Mouse (Mus musculus): ENCODE measurements at regions not wholly inside any gene's neighbourhood (a gene's known extent, or its start where the extent isn't known, plus 50 kb on each side); places are given as distances from the start of the nearest gene placed in this dataset.
A peak's percentile ranks its signal among the peaks of the same experiment; 100 is the strongest.
"Not testable (repeated sequence)": the region's sequence is repeated elsewhere in the genome, so short reads cannot be mapped to it uniquely, and the experiment has no call there.

DNA sequence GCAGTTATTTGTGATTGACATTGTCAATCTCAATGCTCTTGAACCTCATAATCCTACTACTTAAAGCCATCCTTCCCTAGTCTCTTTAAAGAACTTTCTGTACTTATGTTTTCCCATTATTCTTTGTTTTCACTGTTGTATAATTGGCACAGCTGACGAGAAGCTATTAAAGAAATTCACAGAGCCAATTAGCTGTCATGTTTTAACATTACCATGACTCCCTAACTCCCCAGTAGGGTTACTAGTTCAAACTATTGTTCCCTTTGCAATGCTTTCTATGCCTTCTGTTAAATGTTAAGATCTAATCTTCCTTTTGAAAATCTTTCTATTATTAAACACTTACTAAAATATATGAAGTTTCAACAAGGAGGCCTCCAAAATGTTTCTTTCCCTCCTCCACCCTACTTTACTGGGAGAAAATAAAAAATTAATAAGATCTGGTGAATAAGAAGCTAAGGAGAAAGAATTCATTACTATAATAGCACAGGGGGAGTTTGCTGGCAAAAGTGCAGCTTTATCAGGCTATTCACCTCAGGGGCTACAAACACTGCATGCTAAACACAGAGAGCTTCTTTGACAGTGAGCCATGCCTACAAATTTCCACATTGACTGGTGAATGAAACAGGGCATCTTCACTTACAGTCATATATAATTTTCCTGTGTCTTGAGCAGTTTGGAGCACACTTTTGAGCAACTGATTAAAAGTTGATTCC, 144.4 kb upstream of the Olfm3 start:
- Histone ChIP-seq H3K4me2 (ENCODE audit: low read length) (no peak overlapping the region), H3K9me3 (ENCODE audit: control insufficient read depth, low read length) (no peaks in the 10 kb centered on the region), H3K27me3 (replicated peaks; ENCODE audit: control insufficient read depth, insufficient read depth, low read length) (no peaks in the 10 kb centered on the region), H3K9ac (ENCODE audit: low read depth, low read length) (no peak overlapping the region), H3K4me1 (ENCODE audit: control insufficient read depth, insufficient read depth, low read depth, low read length) (no peaks in the 10 kb centered on the region), H3K36me3 (ENCODE audit: control insufficient read depth, insufficient read depth, low read length) (no peaks in the 10 kb centered on the region), H3K4me3 (ENCODE audit: low read length) (no peak overlapping the region), H3K27ac (ENCODE audit: low read depth, low read length) (no peak overlapping the region)
- ATAC-seq: peak; percentile 58
- 20% methylated on average over 1 of the region's 1 CpGs for WGBS

DNA sequence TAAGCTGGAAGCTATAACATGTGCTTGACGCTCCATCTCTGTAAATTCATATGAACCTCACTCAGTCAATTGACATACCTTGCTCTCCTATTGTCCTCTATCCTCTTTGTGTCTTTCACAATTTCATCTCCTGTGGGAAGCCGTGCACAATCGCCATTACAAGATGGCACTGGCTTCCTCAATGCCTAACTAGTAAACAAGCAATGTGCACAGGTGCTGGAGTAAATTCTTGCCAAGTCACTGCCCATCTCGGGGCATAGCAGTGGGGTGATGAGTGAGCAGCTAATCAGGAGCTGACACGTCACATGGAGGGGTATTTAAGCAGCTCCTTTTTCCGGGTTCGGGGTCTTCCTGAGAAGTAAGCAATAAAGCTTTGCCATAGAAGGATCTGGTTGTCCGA, 141.5 kb upstream of the Olfm3 start:
- not testable (repeated sequence) for H3K4me1 ChIP-seq (ENCODE audit: control insufficient read depth, insufficient read depth, low read depth, low read length); H3K9me3 ChIP-seq (ENCODE audit: control insufficient read depth, low read length); ATAC-seq; H3K9ac ChIP-seq (ENCODE audit: low read depth, low read length); H3K4me2 ChIP-seq (ENCODE audit: low read length); H3K36me3 ChIP-seq (ENCODE audit: control insufficient read depth, insufficient read depth, low read length); H3K27me3 ChIP-seq (replicated peaks; ENCODE audit: control insufficient read depth, insufficient read depth, low read length); H3K4me3 ChIP-seq (ENCODE audit: low read length); H3K27ac ChIP-seq (ENCODE audit: low read depth, low read length)
- WGBS: 92% methylated on average over 8 of the region's 8 CpGs

DNA sequence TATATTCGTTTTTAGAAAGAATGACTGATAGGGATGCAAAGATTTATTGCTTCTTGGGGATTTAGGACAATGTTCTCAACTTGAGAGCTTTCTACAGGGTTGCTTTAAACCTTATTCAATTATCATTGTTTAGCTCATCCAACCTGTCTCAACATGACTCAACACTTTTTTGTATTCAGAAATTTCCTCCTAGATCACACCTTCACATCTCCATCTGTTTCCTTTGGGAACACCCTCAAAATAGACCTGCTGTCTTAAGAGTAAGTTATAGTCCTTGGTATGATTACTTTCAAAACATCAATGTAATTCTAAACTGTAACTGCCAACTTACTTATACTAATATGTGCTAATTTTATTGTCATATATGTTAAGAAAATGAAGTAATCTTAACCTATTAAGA, 114.8 kb upstream of the Olfm3 start:
- no peak overlapping the region for H3K9ac ChIP-seq (ENCODE audit: low read depth, low read length)
- no peaks in the 10 kb centered on the region for H3K36me3 ChIP-seq (ENCODE audit: control insufficient read depth, insufficient read depth, low read length)
- no peak overlapping the region for H3K4me2 ChIP-seq (ENCODE audit: low read length)
- no peaks in the 10 kb centered on the region for H3K9me3 ChIP-seq (ENCODE audit: control insufficient read depth, low read length)
- ATAC-seq: no peak
- no peak overlapping the region for H3K4me3 ChIP-seq (ENCODE audit: low read length)
- H3K27ac ChIP-seq (ENCODE audit: low read depth, low read length): no peak overlapping the region
- no peaks in the 10 kb centered on the region for H3K4me1 ChIP-seq (ENCODE audit: control insufficient read depth, insufficient read depth, low read depth, low read length)
- 33% methylated on average over 1 of the region's 1 CpGs for WGBS
- no peaks in the 10 kb centered on the region for H3K27me3 ChIP-seq (replicated peaks; ENCODE audit: control insufficient read depth, insufficient read depth, low read length)

DNA sequence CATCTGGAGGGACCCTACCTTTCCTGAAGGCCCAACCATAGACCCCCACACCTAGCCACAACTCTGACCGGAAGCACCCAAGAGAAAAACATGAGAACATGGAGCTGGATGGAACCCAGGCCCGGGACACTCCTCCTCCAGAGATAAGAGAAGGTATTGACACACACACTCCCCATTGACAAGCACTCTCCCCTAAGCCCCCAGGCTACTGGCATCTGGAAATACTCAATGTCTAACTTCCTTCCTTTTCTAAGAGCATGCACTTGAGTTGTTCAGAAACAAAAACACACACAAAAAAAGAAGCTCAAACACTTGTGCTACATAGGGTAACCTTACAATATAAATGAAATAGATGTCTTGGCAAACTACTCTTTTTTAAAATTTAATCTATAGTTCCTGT, 113.9 kb upstream of the Olfm3 start:
- Histone ChIP-seq H3K9me3 (ENCODE audit: control insufficient read depth, low read length) (no peaks in the 10 kb centered on the region), H3K4me3 (ENCODE audit: low read length) (no peak overlapping the region), H3K36me3 (ENCODE audit: control insufficient read depth, insufficient read depth, low read length) (no peaks in the 10 kb centered on the region), H3K4me1 (ENCODE audit: control insufficient read depth, insufficient read depth, low read depth, low read length) (no peaks in the 10 kb centered on the region), H3K4me2 (ENCODE audit: low read length) (no peak overlapping the region), H3K9ac (ENCODE audit: low read depth, low read length) (no peak overlapping the region), H3K27ac (ENCODE audit: low read depth, low read length) (no peak overlapping the region), H3K27me3 (replicated peaks; ENCODE audit: control insufficient read depth, insufficient read depth, low read length) (no peaks in the 10 kb centered on the region)
- no peak for ATAC-seq
- WGBS: 91% methylated on average over 2 of the region's 2 CpGs

DNA sequence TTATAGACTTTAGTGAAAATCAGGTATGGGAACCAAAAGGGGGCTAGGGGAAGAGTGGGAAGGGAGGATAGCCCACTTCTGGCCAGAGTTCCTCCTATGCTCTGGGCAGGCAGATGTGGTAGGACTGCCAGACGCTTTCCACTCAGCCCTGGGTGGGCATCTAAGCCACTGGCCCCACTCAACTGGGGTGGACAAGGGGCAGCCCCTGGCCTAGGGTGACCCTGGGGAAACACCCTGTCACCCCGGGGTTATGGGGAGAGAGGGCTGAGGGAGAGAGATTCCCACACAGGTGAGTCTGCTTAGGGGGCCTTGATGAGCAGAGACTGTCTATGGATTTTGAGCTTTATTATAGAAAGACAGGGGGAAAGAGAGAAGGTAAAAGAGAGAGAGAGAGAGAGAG, 70.8 kb upstream of the Olfm3 start:
- ATAC-seq: no peak
- H3K27ac ChIP-seq (ENCODE audit: low read depth, low read length): no peak overlapping the region
- H3K36me3 ChIP-seq (ENCODE audit: control insufficient read depth, insufficient read depth, low read length): no peaks in the 10 kb centered on the region
- H3K4me1 ChIP-seq (ENCODE audit: control insufficient read depth, insufficient read depth, low read depth, low read length): no peaks in the 10 kb centered on the region
- H3K27me3 ChIP-seq (replicated peaks; ENCODE audit: control insufficient read depth, insufficient read depth, low read length): no peaks in the 10 kb centered on the region
- no peak overlapping the region for H3K9ac ChIP-seq (ENCODE audit: low read depth, low read length)
- WGBS: 76% methylated on average over 2 of the region's 2 CpGs
- no peak overlapping the region for H3K4me2 ChIP-seq (ENCODE audit: low read length)
- H3K4me3 ChIP-seq (ENCODE audit: low read length): no peak overlapping the region
- H3K9me3 ChIP-seq (ENCODE audit: control insufficient read depth, low read length): no peaks in the 10 kb centered on the region
